Mouse (Mus musculus) spleen, postnatal 36 days (tissue): ENCODE measurements around the gene Zc3h18.

Source experiments
- DNase-seq, 2 experiments: peaks; one replicate each; pipeline ENCODE4 v3.0.0; 2022; ENCODE audit warnings: low spot score in 2 of 2, mixed read lengths in 1 of 2

Gene Zc3h18

GRCm38 (mm10) chr8:122463651-122464640 is 87.5 kb downstream of the Zc3h18 start:
- DNase-seq, result no peak

GRCm38 (mm10) chr8:122464985-122465384 is 88.6 kb downstream of the Zc3h18 start:
- no peak for DNase-seq
